Mouse (Mus musculus) monocyte, adult 2 months (primary cell): ENCODE results near the gene Hnrnpf.

Experiments
- DNase-seq, 2 experiments: peaks; one replicate each; pipeline ENCODE4 v3.0.0; 2022; ENCODE audit warnings: low spot score in 2 of 2, low read depth in 1 of 2

Gene Hnrnpf

GRCm38 (mm10) chr6:117920659-117921640, 20.8 kb downstream of the Hnrnpf start:
- no peak for DNase-seq

DNA sequence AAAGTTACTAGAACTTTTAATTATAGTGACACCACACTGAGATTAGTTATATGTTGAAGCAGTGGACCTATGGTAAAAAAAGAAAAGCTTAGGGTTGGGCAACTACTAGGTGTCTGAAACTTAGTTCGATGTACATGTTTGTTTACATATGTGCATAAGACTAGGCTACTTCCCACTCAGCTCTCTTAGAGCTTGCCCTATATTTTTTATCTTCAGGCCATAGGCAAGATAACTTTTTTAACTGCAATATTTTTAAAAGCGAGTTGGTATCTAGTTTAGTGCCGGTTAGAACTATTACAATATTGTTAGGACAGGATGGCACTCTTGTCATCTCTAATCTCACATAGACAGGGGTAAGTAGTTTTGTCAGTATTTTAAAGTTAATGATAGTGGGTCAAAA, 21.9 kb downstream of the Hnrnpf start:
- DNase-seq = no peak

GRCm38 (mm10) chr6:117926871-117927491, 26.9 kb downstream of the Hnrnpf start:
- no peak for DNase-seq

DNA sequence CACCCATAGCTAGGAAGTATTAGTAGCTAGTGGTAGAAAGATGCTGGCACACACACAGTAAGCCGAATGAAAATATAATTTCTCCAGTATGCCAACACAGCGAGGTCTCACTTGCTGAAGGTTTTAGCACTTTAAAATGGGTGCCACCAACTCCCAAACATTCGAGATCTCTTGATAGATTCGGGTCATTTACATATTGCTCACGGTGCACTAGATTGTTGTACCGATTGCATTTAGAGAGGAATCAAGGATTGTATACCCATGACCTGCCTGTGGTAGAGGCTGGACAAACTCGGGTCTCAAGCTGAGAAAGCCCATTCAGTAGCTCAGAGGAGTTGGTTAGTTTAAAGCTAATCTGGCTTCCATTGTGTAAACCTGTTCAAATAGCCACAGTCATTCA, 27.8 kb downstream of the Hnrnpf start:
- no peak for DNase-seq

GRCm38 (mm10) chr6:117928746-117929145, 28.6 kb downstream of the Hnrnpf start:
- no peak for DNase-seq

- DNase-seq = no peak
Observed at GRCm38 (mm10) chr6:117929945-117930655, 30.0 kb downstream of the Hnrnpf start.

- no peak for DNase-seq
Observed at GRCm38 (mm10) chr6:117932325-117933051, 32.4 kb downstream of the Hnrnpf start.

GRCm38 (mm10) chr6:117934301-117934700, 34.2 kb downstream of the Hnrnpf start:
- DNase-seq = no peak

- DNase-seq = no peak
Observed at GRCm38 (mm10) chr6:117935681-117936612, 35.8 kb downstream of the Hnrnpf start.

DNA sequence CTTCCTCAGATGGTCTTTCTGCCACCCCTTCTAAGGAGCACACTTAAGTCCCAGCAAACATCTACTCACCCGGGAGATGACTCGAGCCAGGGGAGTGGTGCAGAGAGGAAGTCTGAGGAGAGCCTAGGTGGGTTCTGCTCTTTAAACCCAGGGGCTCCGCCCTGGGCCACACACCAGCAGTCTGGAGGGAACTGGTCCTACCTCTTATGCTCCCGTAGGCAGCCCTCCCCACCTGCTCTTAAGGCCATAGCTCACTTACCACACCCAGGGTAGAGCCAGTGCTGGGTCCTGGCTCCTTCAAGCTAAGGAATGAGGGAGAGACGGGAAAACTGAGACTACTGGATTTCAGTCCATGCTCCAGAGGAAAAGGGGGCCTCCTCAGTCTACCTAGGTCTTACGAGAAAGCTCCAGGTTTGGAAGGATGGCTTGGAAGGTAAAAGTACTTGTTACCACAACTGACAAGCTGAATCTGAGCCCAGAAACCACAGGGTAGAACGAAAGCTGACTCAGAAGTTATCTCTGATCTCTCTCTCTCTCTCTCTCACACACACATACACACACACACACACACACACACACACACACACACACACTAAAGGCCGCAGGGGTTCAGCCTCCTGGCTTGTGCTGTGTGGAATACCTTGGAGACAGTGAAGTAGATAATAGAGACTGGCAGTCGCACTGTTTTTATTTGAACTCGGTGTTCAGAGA, 37.3 kb downstream of the Hnrnpf start, which contains the start of gene Fxyd4:
TSS of gene Fxyd4 (minus strand) at position 471 of the 711 bp plus-strand sequence.
- no peak for DNase-seq

- no peak for DNase-seq
Observed at GRCm38 (mm10) chr6:117938951-117939350, 38.8 kb downstream of the Hnrnpf start.

DNA sequence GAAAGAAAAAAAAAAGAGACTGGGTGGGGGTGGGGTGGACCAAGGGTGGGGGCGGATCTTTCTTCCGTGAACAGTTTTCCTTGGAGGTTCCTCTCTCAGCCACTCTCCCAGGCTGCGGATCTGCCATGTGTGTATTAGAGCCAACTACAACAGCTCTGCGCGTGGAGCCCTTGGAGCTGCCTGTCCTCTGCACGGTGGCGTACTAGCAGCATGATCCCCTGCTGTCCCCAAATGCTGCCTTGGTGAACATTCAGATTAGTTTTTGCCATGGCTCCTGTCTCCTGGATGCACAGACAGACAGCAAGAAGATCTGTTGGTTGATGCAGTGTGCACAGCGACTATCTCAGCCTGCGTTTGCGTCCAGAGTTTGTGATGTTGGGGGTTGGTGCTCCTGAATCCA, 42.6 kb downstream of the Hnrnpf start:
- no peak for DNase-seq

DNA sequence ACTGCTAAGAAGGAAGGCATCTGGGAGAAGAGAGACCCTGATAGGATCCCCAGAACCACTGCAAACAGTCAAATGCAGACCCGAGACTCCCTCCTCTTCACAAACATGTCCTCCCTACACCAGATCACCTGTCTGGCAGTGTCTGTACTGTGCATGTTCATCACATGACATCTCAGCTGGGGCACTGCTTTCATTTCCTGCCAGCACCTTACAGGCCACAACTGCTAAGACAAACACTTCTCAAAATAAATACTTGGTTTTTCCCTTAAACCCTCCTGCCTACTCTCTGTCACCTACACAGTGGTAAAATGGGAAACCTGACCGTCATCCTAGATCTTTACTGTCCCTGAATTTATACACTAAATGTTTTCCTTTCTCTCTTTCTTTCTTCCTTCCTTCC, 43.8 kb downstream of the Hnrnpf start:
- no peak for DNase-seq

- no peak for DNase-seq
Observed at GRCm38 (mm10) chr6:117952330-117952729, 52.2 kb downstream of the Hnrnpf start.

GRCm38 (mm10) chr6:117956161-117956560, 56.0 kb downstream of the Hnrnpf start:
- DNase-seq = no peak

- no peak for DNase-seq
Observed at GRCm38 (mm10) chr6:117956851-117957501, 56.9 kb downstream of the Hnrnpf start.

DNA sequence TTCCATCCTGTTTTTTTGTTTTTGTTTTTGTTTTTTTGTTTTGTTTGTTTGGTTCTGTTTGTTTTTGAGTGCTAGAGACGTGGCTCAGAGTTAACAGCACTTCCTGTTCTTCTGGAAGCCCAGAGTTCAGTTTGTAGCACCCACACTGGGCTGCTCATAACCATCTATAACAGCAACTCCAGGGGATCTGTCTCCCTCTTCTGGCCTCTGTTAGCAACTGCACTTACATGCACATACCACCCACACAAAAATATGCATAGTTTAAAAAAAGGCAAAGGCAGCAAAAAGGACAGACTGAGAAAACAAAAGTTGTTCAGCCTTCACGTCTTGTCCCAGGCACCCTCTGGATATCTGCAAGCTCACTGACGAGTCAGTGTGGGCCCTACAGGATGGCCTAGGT, 63.1 kb downstream of the Hnrnpf start:
- no peak for DNase-seq

- DNase-seq = no peak
Observed at GRCm38 (mm10) chr6:117966729-117967128, 66.6 kb downstream of the Hnrnpf start.
